ENCODE assay signal across 8 mouse cellular contexts in the genomic region with DNA sequence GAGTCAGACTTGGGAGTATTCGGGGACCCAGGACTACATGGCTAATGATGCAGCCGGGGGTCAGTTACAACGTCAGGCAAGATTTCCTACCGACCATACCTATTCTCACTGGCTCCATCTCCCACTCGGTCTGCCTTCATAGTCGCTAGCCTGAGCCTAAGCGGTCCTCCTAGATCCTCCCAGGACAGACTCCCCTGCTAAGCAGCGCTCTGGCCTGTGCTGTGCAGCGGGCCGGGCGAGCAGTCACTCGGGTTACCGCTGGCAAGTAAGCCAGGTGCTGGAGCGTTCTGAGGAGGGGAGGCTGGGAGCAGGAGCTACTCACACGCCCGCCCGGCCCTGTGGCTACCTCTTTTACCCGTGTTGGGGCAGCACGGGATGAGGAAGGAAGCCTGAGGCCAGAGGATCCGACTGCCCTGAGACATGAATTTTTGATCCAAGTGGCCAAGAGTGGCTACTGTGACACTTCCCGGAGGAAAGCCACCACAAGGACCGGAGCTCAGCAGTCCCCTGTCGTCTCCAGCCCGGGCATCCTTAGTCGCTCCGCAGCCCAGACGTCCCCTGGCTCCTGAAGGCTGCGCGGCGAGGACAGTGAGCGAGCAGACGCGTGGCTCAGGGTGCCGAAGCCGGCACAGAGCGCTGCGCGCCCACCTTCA. TPM values are rescaled to one million over a fixed set of nuclear protein-coding genes. Genes with fewer than 3 reads are reported as not detected.
DNase-seq lines count a peak whose midpoint lies in the region; ATAC-seq and TF ChIP-seq lines count a peak whose summit lies in the region.
"Had no signal": no experiment of that assay in that cellular context is flagged by ENCODE, and none has a peak within 500 bp of the region (broad histone marks: within the 10 kb centered on the region; RNA-seq: fewer than 3 reads in every experiment).

No protein-coding gene starts in this region.

- H3K27ac ChIP-seq in liver, embryonic 11.5 days (ENCODE audit: low read depth, low read length), result no peak overlapping the region
- H3K27ac ChIP-seq in liver, postnatal 0 days (ENCODE audit: low read depth), result no peak overlapping the region
- no peak overlapping the region for H3K27ac ChIP-seq in embryonic facial prominence, embryonic 15.5 days (replicated peaks)
- H3K27ac ChIP-seq in intestine, embryonic 14.5 days (ENCODE audit: low read depth), result no peak overlapping the region
- peak overlapping the region; percentile 48 for H3K27ac ChIP-seq in neural tube, embryonic 14.5 days (ENCODE audit: low read depth, low read length)

- no peak for DNase-seq in liver, embryonic 11.5 days (ENCODE audit: low spot score)
- no peak for DNase-seq in liver, postnatal 0 days
- no peak for DNase-seq in intestine, embryonic 14.5 days (ENCODE audit: low spot score)
- no peak for DNase-seq in right cerebral cortex, postnatal 25 days

- TF ChIP-seq CTCF in liver, postnatal 0 days (IDR thresholded peaks at IDR 0.05; ENCODE audit: low read depth), result no peak

- H3K27me3 ChIP-seq in liver, embryonic 11.5 days (replicated peaks; ENCODE audit: control insufficient read depth, insufficient read depth, low read length), result peaks cover 96% of the 10 kb centered on the region
- peaks cover 91% of the 10 kb centered on the region for H3K27me3 ChIP-seq in liver, postnatal 0 days (ENCODE audit: insufficient read depth, low read length)
- peaks cover 100% of the 10 kb centered on the region for H3K27me3 ChIP-seq in embryonic facial prominence, embryonic 15.5 days
- peaks cover 97% of the 10 kb centered on the region for H3K27me3 ChIP-seq in intestine, embryonic 14.5 days (replicated peaks; ENCODE audit: control insufficient read depth, insufficient read depth, low read length)
- H3K27me3 ChIP-seq in neural tube, embryonic 14.5 days (ENCODE audit: control insufficient read depth, insufficient read depth, low read length), result peaks cover 75% of the 10 kb centered on the region

- no peak overlapping the region for H3K9ac ChIP-seq in liver, embryonic 11.5 days (ENCODE audit: low read depth, low read length)
- no peak overlapping the region for H3K9ac ChIP-seq in liver, postnatal 0 days (replicated peaks)
- H3K9ac ChIP-seq in embryonic facial prominence, embryonic 15.5 days, result no peak overlapping the region
- no peak overlapping the region for H3K9ac ChIP-seq in intestine, embryonic 14.5 days (ENCODE audit: low read length)
- peak overlapping the region; percentile 49 for H3K9ac ChIP-seq in neural tube, embryonic 14.5 days (replicated peaks; ENCODE audit: low read depth, low read length)

- H3K4me2 ChIP-seq in liver, embryonic 11.5 days, result no peak overlapping the region
- no peak overlapping the region for H3K4me2 ChIP-seq in liver, postnatal 0 days (ENCODE audit: low read depth, low read length)
- H3K4me2 ChIP-seq in embryonic facial prominence, embryonic 15.5 days (replicated peaks), result peak overlapping the region; percentile 82
- peak overlapping the region; percentile 55 for H3K4me2 ChIP-seq in intestine, embryonic 14.5 days (ENCODE audit: low read length)
- peak overlapping the region; percentile 67 for H3K4me2 ChIP-seq in neural tube, embryonic 14.5 days (ENCODE audit: low read depth, low read length)

- TF ChIP-seq EP300 in liver, postnatal 0 days (IDR thresholded peaks at IDR 0.05; ENCODE audit: low read depth), result no peak

- H3K4me1 ChIP-seq in liver, embryonic 11.5 days (replicated peaks; ENCODE audit: control insufficient read depth, insufficient read depth, low read length), result no peaks in the 10 kb centered on the region; the same call in 1 of the 2 replicates
- 0 out of 2 replicates have a peak, but pooled peaks cover 4% of the 10 kb centered on the region for H3K4me1 ChIP-seq in liver, postnatal 0 days (ENCODE audit: insufficient read depth)
- H3K4me1 ChIP-seq in embryonic facial prominence, embryonic 15.5 days, result peaks cover 30% of the 10 kb centered on the region
- H3K4me1 ChIP-seq in intestine, embryonic 14.5 days (replicated peaks; ENCODE audit: control insufficient read depth, insufficient read depth, low read length), result peaks cover 13% of the 10 kb centered on the region
- H3K4me1 ChIP-seq in neural tube, embryonic 14.5 days (ENCODE audit: control insufficient read depth, insufficient read depth, low read length), result peaks cover 25% of the 10 kb centered on the region

- no peaks in the 10 kb centered on the region for H3K36me3 ChIP-seq in liver, embryonic 11.5 days (ENCODE audit: control insufficient read depth, insufficient read depth, low read length)
- no peaks in the 10 kb centered on the region for H3K36me3 ChIP-seq in liver, postnatal 0 days (replicated peaks; ENCODE audit: insufficient read depth, low read length)
- no peaks in the 10 kb centered on the region for H3K36me3 ChIP-seq in embryonic facial prominence, embryonic 15.5 days
- no peaks in the 10 kb centered on the region for H3K36me3 ChIP-seq in intestine, embryonic 14.5 days (ENCODE audit: control insufficient read depth, insufficient read depth, low read length)
- H3K36me3 ChIP-seq in neural tube, embryonic 14.5 days (ENCODE audit: control insufficient read depth, insufficient read depth, low read length), result no peaks in the 10 kb centered on the region

- no peaks in the 10 kb centered on the region for H3K9me3 ChIP-seq in liver, embryonic 11.5 days (ENCODE audit: control insufficient read depth, low read length)
- H3K9me3 ChIP-seq in liver, postnatal 0 days (ENCODE audit: low read length), result no peaks in the 10 kb centered on the region
- no peaks in the 10 kb centered on the region for H3K9me3 ChIP-seq in embryonic facial prominence, embryonic 15.5 days (replicated peaks)
- H3K9me3 ChIP-seq in intestine, embryonic 14.5 days (ENCODE audit: control insufficient read depth, low read length), result no peaks in the 10 kb centered on the region
- no peaks in the 10 kb centered on the region for H3K9me3 ChIP-seq in neural tube, embryonic 14.5 days (ENCODE audit: control insufficient read depth, low read length)

- WGBS in liver, embryonic 11.5 days, result 2% methylated on average over 38 of the region's 38 CpGs
- WGBS in liver, postnatal 0 days (ENCODE audit: insufficient replicate concordance), result 2% methylated on average over 37 of the region's 38 CpGs
- 1% methylated on average over 38 of the region's 38 CpGs for WGBS in embryonic facial prominence, embryonic 15.5 days
- 1% methylated on average over 38 of the region's 38 CpGs for WGBS in intestine, embryonic 14.5 days
- 1% methylated on average over 38 of the region's 38 CpGs for WGBS in neural tube, embryonic 14.5 days

- peak overlapping the region; percentile 34 for H3K4me3 ChIP-seq in liver, embryonic 11.5 days (ENCODE audit: low read depth, low read length)
- H3K4me3 ChIP-seq in liver, postnatal 0 days (ENCODE audit: low read depth, low read length), result no peak overlapping the region
- H3K4me3 ChIP-seq in embryonic facial prominence, embryonic 15.5 days (replicated peaks), result peak overlapping the region; percentile 42
- H3K4me3 ChIP-seq in intestine, embryonic 14.5 days (ENCODE audit: low read depth, low read length), result peak overlapping the region; percentile 33
- H3K4me3 ChIP-seq in neural tube, embryonic 14.5 days (ENCODE audit: low read depth, low read length), result peak overlapping the region; percentile 36

- no peak for ATAC-seq in liver, embryonic 11.5 days (replicated peaks; ENCODE audit: low FRiP score)
- no peak for ATAC-seq in liver, postnatal 0 days
- no peak for ATAC-seq in embryonic facial prominence, embryonic 15.5 days (ENCODE audit: insufficient number of reproducible peaks, low FRiP score, low TSS enrichment, low read depth)
- ATAC-seq in intestine, embryonic 14.5 days (replicated peaks; ENCODE audit: low FRiP score, low TSS enrichment, low read depth), result no peak
- 0 out of 2 replicates have a peak, but pooled peaks have one; percentile 2 for ATAC-seq in neural tube, embryonic 14.5 days (ENCODE audit: low read depth)
- ATAC-seq in activated CD4-positive, CD25-positive, alpha-beta regulatory T cell, adult 4 months, result no peak

RNA-seq across cellular contexts. Expression of a gene that starts 0.7 kb away (rescaled TPM):
- 0.08 TPM in 1 of 2 replicates, not detected in the other for polyA plus RNA-seq in liver, embryonic 11.5 days (2014; fragmentation: Nextera tagmentation; extraction: Ambion mirVana)
- polyA plus RNA-seq in liver, postnatal 0 days (2015; fragmentation: Nextera tagmentation; extraction: Ambion mirVana), result 0.05 TPM in 1 of 2 replicates, not detected in the other
- 0.38 and 0.61 TPM in 2 replicates for polyA plus RNA-seq in embryonic facial prominence, embryonic 15.5 days (2015; fragmentation: Nextera tagmentation; extraction: Ambion mirVana)
- polyA plus RNA-seq in intestine, embryonic 14.5 days (2014; fragmentation: Nextera tagmentation; extraction: Ambion mirVana), result 0.26 and 0.73 TPM in 2 replicates
- 79.5 and 107 TPM in 2 replicates for polyA plus RNA-seq in neural tube, embryonic 14.5 days (2014; fragmentation: Nextera tagmentation; extraction: Ambion mirVana)
- not detected for polyA plus RNA-seq in activated CD4-positive, CD25-positive, alpha-beta regulatory T cell, adult 4 months (2017; shearing (Covaris generic))

RNA-seq across cellular contexts. Expression of a gene that starts 28.0 kb away (rescaled TPM):
- polyA plus RNA-seq in liver, embryonic 11.5 days (2014; fragmentation: Nextera tagmentation; extraction: Ambion mirVana), result not detected in 2 replicates
- polyA plus RNA-seq in liver, postnatal 0 days (2015; fragmentation: Nextera tagmentation; extraction: Ambion mirVana), result not detected in 2 replicates
- polyA plus RNA-seq in embryonic facial prominence, embryonic 15.5 days (2015; fragmentation: Nextera tagmentation; extraction: Ambion mirVana), result 0.31 and 0.35 TPM in 2 replicates
- 0.13 TPM in 1 of 2 replicates, not detected in the other for polyA plus RNA-seq in intestine, embryonic 14.5 days (2014; fragmentation: Nextera tagmentation; extraction: Ambion mirVana)
- 0.39 and 0.76 TPM in 2 replicates for polyA plus RNA-seq in neural tube, embryonic 14.5 days (2014; fragmentation: Nextera tagmentation; extraction: Ambion mirVana)
- not detected for polyA plus RNA-seq in activated CD4-positive, CD25-positive, alpha-beta regulatory T cell, adult 4 months (2017; shearing (Covaris generic))
- polyA plus RNA-seq: large intestine, adult 2 months had no signal

RNA-seq across cellular contexts. Expression of a gene that starts 28.5 kb away (rescaled TPM):
- 4.9 and 5.8 TPM in 2 replicates for polyA plus RNA-seq in liver, embryonic 11.5 days (2014; fragmentation: Nextera tagmentation; extraction: Ambion mirVana)
- polyA plus RNA-seq in liver, postnatal 0 days (2015; fragmentation: Nextera tagmentation; extraction: Ambion mirVana), result 0.83 and 0.95 TPM in 2 replicates
- polyA plus RNA-seq in embryonic facial prominence, embryonic 15.5 days (2015; fragmentation: Nextera tagmentation; extraction: Ambion mirVana), result 41.9 and 57.3 TPM in 2 replicates
- polyA plus RNA-seq in intestine, embryonic 14.5 days (2014; fragmentation: Nextera tagmentation; extraction: Ambion mirVana), result 11.9 and 13.4 TPM in 2 replicates
- polyA plus RNA-seq in neural tube, embryonic 14.5 days (2014; fragmentation: Nextera tagmentation; extraction: Ambion mirVana), result 11.1 and 16.7 TPM in 2 replicates
- polyA plus RNA-seq in activated CD4-positive, CD25-positive, alpha-beta regulatory T cell, adult 4 months (2017; shearing (Covaris generic)), result not detected

RNA-seq across cellular contexts. Expression of a gene that starts 43.5 kb away (rescaled TPM):
- polyA plus RNA-seq in liver, embryonic 11.5 days (2014; fragmentation: Nextera tagmentation; extraction: Ambion mirVana), result 60.6 and 60.7 TPM in 2 replicates
- polyA plus RNA-seq in liver, postnatal 0 days (2015; fragmentation: Nextera tagmentation; extraction: Ambion mirVana), result 13.1 and 14.3 TPM in 2 replicates
- 28.5 and 35.8 TPM in 2 replicates for polyA plus RNA-seq in embryonic facial prominence, embryonic 15.5 days (2015; fragmentation: Nextera tagmentation; extraction: Ambion mirVana)
- 41.1 and 45.5 TPM in 2 replicates for polyA plus RNA-seq in intestine, embryonic 14.5 days (2014; fragmentation: Nextera tagmentation; extraction: Ambion mirVana)
- 31.2 and 36.5 TPM in 2 replicates for polyA plus RNA-seq in neural tube, embryonic 14.5 days (2014; fragmentation: Nextera tagmentation; extraction: Ambion mirVana)
- 10 to 100 TPM; 25.3 to 33.4 TPM for polyA plus RNA-seq in activated CD4-positive, CD25-positive, alpha-beta regulatory T cell, adult 4 months (2017; shearing (Covaris generic))

RNA-seq across cellular contexts. Expression of a gene that starts 50.9 kb away (rescaled TPM):
- polyA plus RNA-seq in liver, embryonic 11.5 days (2014; fragmentation: Nextera tagmentation; extraction: Ambion mirVana), result 24.9 and 29.9 TPM in 2 replicates
- not detected in 2 replicates for polyA plus RNA-seq in liver, postnatal 0 days (2015; fragmentation: Nextera tagmentation; extraction: Ambion mirVana)
- polyA plus RNA-seq in embryonic facial prominence, embryonic 15.5 days (2015; fragmentation: Nextera tagmentation; extraction: Ambion mirVana), result 200 and 206 TPM in 2 replicates
- 9.7 and 14.4 TPM in 2 replicates for polyA plus RNA-seq in intestine, embryonic 14.5 days (2014; fragmentation: Nextera tagmentation; extraction: Ambion mirVana)
- 45.5 and 103 TPM in 2 replicates for polyA plus RNA-seq in neural tube, embryonic 14.5 days (2014; fragmentation: Nextera tagmentation; extraction: Ambion mirVana)
- polyA plus RNA-seq in activated CD4-positive, CD25-positive, alpha-beta regulatory T cell, adult 4 months (2017; shearing (Covaris generic)), result not detected
- polyA plus RNA-seq: large intestine, adult 2 months had no signal

Comparison
In these comparisons a context has a peak if more than half of its experiments do, and no peak if none do; other contexts are left out.
1. H3K4me2 ChIP-seq: peak in embryonic facial prominence, embryonic 15.5 days (single experiment), intestine, embryonic 14.5 days (single experiment) and neural tube, embryonic 14.5 days (single experiment); none in liver, embryonic 11.5 days (single experiment) and liver, postnatal 0 days (single experiment).
2. RNA of a gene that starts 0.7 kb away (polyA plus RNA-seq): 79.5 to 107 TPM in neural tube, embryonic 14.5 days; 0.26 to 0.73 TPM in intestine, embryonic 14.5 days, 0.38 to 0.61 TPM in embryonic facial prominence, embryonic 15.5 days, 0.08 TPM in liver, embryonic 11.5 days, 0.05 TPM in liver, postnatal 0 days and not detected in activated CD4-positive, CD25-positive, alpha-beta regulatory T cell, adult 4 months; every median in the first group is over 10 times any median in the second.